In the genomic region with DNA sequence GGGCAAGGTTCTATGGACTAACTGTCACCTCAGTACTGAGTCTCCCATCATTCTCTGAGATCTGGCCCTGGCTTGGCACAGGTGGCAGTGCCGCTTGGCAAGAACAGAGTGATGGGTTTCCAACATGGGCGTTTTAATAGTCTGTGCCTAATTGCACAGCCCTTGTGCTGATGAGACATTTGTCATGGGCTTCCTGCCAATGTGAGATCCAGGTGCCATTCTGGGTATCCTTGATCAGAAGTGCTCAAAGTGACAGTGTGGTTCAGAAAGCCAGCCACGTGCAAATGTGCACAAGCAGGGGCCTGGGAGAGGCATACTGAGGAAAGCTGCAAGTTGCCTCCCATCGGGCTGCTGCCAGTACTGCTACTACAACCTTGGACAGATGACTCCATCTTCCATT, we compare ENCODE assay signal across 10 mouse cellular contexts.
DNase-seq lines count a peak whose midpoint lies in the region.
"Had no signal": no experiment of that assay in that cellular context is flagged by ENCODE, and none has a peak within 500 bp of the region (broad histone marks: within the 10 kb centered on the region; RNA-seq: fewer than 3 reads in every experiment).

No protein-coding gene starts in this region.

- peak; percentile 78 for DNase-seq in left cerebral cortex, postnatal 4 days
- no peak for DNase-seq in left cerebral cortex, adult 18-20 months (ENCODE audit: low spot score in 2 of 2)
- peak; percentile 2 to 3 for DNase-seq in cerebellum, adult 18-20 months
- peak; percentile 38 to 54 for DNase-seq in cerebellum, postnatal 25 days
- DNase-seq in layer of hippocampus, adult 9-11 months = peak; percentile 64
- DNase-seq in thymus, postnatal 25 days = no peak
- no peak for DNase-seq in testis, postnatal 10 days (ENCODE audit: low spot score)
- DNase-seq: adrenal gland, postnatal 10 days; lung, adult 18-20 months; midbrain, embryonic 14.5 days had no signal

- intact Hi-C loops in left cerebral cortex, postnatal 4 days (cut with DNase I) = no loop called here

Comparison
In these comparisons a context has a peak if more than half of its experiments do, and no peak if none do; other contexts are left out.
1. DNase-seq: peak in left cerebral cortex, postnatal 4 days (single experiment), cerebellum, adult 18-20 months (2 of 2), cerebellum, postnatal 25 days (2 of 2) and layer of hippocampus, adult 9-11 months (single experiment); none in left cerebral cortex, adult 18-20 months (0 of 2), thymus, postnatal 25 days (single experiment) and testis, postnatal 10 days (single experiment).